Mouse (Mus musculus): ENCODE results near the gene Fam78a.

Gene Fam78a

DNA sequence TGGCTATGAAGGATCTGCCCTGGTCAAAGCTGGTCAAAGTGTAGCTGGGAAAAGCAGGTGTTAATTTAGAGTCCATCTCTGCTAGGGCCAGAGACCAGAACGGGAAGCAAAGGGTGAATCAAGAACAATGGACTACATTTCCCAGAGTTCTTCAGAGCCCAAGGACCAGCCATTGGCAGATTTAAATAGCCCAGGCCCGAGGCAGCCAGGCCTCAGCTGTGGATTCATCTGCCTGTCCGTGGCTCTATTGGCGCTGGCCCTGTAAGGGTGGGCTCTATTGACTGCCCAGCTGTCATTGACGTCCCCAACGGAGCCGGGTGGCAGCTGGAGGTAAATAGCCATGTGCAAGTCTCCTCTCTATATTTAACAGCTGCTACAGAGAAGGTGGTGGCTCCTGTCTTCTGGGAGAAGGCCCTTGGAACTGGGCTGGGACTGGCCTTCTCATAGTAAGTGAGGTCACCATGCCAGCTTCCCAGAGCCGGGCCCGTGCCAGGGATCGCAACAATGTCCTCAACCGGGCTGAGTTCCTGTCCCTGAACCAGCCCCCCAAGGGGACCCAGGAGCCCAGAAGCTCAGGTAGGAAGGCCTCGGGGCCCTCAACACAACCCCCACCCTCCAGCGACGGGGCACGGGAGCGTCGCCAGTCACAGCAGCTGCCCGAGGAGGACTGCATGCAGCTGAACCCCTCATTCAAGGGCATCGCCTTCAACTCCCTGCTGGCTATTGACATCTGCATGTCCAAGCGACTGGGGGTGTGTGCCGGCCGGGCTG, 10.9 kb upstream of the Fam78a start, which contains the start of gene Plpp7:
Gene Plpp7 (plus strand): TSS at position 178 of the 771 bp plus-strand sequence.
- peak; percentile 79 for DNase-seq

DNA sequence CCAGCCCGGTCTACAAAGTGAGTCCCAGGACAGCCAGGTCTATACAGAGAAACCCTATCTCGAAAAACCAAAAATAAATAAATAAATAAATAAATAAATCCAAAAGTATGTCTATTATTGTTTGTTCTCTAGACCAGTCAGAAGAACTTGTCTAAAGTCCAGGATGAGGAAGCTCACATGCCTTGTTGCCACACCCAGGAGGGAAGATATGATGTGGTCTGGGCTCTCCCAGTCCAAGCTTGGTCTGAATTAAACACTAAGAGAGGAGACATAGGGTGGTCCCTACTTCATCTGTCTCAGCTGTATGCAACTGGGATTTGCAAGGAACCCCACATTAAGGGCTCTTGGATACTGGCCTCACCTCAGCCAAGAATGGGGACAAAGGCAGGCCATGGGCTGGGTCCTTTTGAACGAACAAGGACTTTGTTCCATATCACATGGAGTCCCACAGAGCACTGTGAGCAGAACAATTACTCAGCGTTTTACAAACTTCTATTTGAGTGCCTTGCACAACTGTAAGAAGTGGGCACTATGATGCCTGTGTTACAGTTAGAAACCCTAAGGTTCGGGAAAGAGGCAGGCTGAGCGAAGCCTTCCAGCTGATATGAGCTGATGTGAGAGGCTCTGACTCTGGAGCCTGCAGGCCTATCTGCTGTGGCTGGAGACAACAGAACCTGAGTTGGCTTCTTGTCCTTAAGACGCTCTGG, 9.5 kb upstream of the Fam78a start:
- DNase-seq = no peak

DNA sequence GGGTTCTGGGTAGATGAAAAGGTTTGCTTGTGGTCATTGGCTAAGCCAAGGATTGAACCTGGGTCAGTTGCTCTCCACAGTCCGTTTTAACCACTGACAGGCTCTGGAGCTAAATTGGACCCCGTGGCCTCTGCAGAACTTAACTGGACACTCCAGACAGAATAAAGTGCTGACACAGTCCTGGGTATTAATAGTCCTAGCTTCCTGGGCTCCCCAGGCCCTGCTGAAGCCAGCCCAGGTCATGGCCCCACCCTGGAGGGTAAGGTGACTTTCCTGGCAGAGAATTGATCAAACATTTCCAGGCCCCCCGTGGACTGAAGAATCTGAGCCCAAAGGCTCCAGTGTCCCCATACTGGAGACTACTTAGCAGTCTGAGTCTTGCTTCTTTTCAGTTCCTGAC, 7.3 kb upstream of the Fam78a start:
- DNase-seq = no peak

DNA sequence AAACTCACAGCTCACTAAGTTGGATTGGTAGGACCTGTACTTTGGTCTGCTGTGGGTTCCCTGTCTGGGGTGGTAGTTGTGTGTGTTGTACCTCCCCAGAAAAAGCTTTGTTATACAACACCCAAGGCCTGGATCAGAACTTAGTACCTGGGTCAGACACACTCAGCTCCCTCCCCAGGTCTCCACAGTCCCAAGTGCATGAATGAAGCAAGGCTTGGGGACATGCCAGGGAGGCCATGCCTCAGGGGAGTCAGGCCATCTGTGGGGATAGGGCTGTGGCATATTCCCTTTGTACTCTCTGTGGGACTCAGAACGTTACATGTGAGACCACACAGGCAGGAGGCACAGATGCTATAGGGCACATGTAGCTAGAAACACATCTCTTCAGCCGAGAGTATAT, 5.5 kb upstream of the Fam78a start:
- DNase-seq = no peak

GRCm38 (mm10) chr2:32089606-32090005, 4.9 kb upstream of the Fam78a start:
- no peak for DNase-seq

GRCm38 (mm10) chr2:32088372-32088981, 3.8 kb upstream of the Fam78a start:
- DNase-seq = peak; percentile 65

DNA sequence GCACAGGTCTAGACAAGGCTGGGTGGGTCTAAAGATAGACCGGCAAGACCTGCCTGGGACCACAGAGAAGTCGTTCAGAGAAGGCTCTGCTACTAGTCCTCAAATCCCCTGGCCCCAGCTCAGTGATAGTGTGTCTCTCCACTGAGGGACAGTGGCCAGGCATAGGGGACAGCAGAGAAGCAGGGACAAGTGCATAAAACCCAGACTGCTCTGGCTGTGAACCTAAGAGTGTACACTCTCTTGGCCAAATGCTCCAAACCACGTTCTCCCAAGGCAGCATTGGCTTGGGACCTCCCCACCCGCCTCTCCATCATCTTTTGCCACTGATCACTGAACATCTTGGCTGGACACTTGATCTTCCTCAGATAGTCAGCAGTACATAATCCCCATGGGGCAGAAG, 2.9 kb upstream of the Fam78a start:
- DNase-seq = no peak

- no peak for DNase-seq
Measured at GRCm38 (mm10) chr2:32085231-32085630, 574 bp upstream of the Fam78a start.

DNA sequence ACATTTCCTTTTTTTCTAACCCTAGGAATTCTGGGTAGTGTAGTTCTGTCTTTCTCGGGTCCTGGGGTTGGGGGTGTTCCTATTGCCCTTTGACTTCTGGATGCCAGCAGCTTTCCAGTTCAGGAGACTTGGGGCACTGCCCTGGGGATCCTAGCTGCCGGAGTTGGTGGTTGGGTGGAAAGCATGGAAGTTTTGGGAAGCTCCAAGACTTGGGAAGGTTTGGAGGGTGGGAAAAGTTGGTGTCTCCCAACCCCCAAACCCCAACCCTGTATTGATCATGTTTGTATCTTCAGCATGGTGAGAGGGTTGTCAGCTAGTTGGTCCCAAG, 179 bp upstream of the Fam78a start:
- no peak for DNase-seq

DNA sequence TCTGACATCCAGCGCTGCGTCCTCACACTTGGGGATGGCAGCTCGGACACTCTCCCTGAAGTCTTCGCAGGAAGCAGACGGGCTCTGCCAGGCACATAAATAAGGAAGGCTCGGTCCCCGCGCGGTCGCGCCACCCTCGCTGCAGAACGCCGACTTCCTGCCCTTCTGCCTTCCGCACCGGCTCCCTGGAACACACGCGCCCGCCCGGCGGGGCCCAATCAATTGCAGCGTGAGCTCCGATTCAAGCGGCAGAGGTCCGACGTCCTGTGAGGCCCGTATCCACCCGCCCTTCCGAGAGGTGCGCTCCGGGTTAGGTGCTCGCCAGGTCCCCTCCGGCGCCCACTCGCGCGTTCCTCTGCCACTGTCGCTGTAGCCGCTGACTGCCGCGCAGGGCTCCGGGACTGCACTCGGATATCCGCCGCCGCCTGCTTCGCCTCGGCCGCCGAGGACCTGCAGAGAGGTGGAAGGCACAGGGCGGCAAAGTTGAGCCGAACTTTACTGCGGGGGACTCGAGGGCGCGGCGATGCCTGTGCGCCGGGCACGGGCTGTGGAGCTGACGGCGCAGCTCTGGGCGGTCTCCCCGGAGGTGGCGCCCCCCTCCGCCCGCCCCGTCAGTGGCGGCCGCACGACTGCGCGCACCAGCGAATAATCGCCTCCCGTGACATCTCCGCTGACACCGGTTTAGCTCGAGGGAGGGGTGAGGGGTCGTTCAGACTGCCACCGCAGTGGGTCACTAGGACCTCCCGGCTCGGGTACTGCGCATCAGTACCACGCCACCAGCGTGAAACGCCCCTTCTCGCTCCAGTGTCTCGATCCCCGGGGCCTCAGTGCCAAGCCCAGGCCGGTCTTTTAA, 1.3 kb downstream of the Fam78a start:
- DNase-seq = peak; percentile 58

DNA sequence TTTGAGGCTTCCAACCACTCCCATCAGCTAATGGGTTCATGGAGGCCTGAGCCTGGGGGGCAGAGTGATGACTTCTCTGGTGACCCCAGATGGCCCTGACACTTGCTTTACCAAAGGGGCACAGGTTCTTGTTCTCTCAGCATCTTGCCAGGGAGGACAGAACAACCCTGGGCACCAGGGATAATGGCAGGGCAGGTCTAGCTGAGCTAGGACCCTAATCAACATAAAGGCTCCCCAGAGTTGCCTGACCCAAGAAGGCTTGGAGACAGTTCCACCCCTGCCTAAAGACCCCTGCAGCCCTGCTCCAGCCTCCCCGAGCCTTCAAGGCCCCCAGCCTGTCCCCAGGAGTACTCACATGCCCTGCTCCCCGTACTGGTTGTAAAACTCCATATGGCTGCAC, 2.4 kb downstream of the Fam78a start:
- no peak for DNase-seq

GRCm38 (mm10) chr2:32081296-32081929, 3.2 kb downstream of the Fam78a start:
- no peak for DNase-seq

- no peak for DNase-seq
Measured at GRCm38 (mm10) chr2:32080681-32081080, 4.0 kb downstream of the Fam78a start.

DNA sequence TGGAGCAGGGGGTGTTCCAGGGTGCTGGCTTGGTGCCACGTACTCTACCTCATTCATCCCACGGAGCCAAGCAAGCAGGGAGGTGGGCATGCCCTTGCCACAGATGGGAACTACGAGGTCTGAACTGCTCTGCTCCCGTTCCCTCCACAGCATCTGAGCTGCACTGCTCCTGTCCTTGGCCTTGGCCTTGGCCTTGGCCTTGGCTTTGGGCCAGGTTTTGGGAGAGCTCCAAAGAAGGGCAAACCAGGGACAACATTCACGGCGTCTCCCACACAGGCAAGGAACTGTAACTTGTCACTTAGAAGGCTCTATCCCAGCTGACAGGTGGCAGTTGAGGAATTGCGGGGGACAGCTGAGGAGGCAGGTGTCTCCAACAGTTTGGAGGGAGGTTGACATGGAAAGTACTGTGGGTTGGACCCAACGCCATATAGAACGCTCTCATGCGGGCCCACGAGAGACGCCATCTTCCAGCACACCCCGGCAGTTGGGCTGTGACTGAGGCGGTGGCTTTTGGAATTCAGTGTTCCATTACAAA, 5.4 kb downstream of the Fam78a start:
- DNase-seq = no peak

DNA sequence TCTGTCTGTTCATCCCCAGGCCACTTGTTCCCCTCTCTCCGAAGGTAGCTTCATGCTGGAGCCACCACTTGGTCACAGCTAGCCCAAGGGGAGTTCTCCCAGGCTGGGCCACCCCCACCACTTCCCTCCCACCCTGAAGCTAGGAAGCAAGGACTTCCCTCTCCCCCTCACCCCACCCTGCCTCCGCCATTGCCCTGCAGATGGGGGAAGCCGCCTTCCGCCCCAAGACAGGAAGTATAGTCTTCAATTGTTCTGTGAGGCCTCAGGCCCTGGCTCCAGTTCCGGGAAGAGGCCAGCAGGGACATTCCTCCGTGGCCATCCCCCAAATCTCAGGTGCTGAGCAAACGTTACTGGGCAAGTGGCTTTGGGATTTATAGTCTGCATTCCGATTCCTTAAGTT, 6.1 kb downstream of the Fam78a start:
- no peak for DNase-seq

DNA sequence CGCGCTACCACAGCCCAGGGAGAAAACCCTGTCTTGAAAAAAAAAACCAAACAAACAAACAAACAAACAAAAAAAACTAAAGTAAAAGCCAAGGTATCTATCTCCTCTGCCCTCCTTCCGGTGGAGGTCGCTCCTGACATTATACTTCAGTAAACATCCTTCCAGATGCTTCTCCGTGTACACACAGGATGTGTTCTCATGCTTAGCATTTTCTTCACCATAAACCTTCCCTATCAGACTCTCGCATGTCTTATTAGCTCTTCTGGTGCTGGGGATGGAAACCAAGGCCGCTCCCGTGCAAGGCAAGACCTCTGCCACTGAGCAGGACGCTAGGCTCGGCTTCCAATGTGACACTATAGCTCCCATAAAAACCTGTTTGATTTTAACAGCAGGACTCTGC, 6.9 kb downstream of the Fam78a start:
- no peak for DNase-seq

DNA sequence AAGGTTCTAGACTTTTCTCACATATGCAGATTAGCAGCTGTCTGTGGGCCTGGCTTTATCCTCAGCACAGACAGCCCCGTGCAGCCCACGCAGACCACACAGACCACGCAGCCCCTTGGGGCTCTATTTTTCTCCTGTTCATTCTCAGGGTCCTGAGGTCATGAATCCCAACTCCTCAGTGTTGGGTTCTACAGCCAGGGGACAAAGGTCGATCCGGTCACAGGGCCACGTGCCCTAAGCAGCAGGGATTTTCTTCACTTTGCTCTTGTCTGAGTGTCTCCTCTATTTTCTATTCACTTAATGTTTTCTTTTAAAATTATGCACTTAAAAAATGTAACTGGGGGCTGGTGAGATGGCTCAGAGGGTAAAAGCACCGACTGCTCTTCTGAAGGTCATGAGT, 9.3 kb downstream of the Fam78a start:
- DNase-seq = no peak

DNA sequence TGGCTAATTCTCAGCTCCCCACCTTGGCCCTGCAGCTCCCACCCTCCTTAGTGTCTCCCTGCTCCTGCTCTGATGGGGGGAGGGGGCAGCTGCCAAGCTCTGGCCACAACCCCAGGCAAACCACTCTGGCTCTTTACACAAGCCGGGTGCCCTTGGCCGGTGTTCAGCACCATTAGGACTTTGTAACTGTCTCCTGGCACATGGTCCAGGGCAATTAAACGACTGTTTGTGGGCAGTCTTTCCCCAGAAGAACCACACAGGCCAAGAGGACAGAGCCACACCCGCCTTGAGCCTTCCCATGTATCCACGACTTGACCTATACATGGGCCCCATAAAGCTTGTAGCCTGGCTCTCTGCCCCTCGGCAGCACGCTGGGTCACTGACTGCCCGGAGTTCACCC, 10.3 kb downstream of the Fam78a start:
- no peak for DNase-seq

DNA sequence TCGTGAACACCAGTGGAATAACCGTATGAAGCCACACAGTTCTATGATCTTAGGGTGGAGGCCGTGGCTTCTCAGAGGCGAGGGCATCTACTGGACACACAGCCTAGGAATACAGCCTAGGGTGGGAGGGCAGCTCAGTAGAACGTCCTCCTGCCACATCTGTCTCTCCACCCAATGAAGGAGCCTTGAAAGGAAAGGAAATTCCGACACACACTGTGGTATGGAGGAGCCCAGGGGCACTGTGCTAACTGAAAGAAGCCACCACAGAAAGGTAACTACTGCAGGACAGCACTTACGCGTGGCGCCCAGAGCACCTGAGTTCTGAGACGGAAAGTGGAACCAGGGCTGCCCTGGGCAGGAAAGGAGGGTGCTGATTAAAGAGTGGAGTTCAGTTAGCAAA, 13.9 kb downstream of the Fam78a start:
- DNase-seq = no peak

DNA sequence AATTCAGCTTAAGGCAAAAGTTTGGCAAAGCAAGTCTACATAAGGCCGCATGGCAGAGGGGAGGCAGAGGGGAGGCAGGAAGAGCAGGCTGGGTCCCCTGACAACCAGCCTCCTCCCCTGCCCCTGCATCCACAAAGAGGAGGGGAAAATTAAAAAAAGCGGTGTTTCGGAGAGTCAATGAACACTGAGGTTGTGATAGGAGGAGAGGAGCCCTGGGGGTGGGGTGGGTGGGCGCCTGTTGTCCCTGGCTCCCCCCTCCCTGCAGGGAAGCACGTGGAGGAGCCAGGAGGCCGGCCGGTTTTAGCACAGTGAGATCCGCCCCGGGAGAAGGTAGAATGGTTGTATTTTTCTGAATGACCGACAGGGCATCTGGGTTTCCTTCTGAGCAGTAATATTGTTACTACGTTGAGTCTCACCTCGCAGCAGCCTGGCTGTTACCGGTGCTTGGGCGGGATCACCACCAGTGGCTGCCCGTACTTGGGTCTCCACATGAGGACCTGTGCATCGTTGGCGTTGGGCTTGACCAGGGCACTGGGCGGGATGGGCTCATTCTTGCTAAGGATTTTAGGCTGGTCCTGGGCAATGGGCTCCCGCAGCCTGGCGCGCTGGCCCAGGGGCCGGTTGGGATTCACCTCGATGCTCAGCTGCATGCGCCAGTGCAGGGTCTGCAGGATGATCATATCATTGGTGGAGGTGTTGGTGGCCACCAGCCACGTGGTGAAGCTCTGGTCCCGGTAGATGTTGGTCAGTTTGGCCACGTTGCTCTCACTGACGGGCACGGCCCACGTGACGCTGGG, 15.6 kb downstream of the Fam78a start:
- DNase-seq = peak; percentile 39

- no peak for DNase-seq
Measured at GRCm38 (mm10) chr2:32066005-32066404, 18.7 kb downstream of the Fam78a start.

DNA sequence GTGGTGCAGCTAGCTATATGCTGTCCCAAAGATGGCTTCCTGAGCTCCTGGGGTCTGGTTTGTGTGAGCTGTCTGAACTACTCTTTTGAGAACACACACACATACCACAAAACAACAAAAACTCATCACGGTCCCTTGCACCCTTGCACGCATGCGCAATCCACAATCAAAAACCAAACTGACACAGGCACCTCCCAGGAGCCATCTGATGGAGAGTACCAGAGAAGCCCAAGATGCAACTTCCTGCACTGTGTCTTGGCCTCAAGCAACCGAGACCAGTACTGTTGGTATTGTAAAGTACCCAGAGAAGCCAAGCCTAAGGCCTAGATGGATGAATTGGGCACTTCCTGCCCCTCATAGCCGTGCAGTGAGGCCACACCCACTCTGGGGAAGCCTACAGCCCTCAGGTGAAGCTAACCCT, 19.3 kb downstream of the Fam78a start:
- DNase-seq = no peak
